Mouse (Mus musculus): ENCODE measurements around the gene Gm5431. TPM values are rescaled to one million over a fixed set of nuclear protein-coding genes. Genes with fewer than 3 reads are reported as not detected.
"Not testable (repeated sequence)": the region's sequence is repeated elsewhere in the genome, so short reads cannot be mapped to it uniquely, and the experiment has no call there.

Gene Gm5431
- total RNA-seq (2021): under 1 TPM; 0.44 to 0.59 TPM
- long read RNA-seq, experiment 1: 0 reads
- long read RNA-seq, experiment 2, partial matches to known transcripts: 1 of 1 reads
- long read RNA-seq, experiment 2, other reads (novel, unspliced or antisense): 0 of 1 reads

DNA sequence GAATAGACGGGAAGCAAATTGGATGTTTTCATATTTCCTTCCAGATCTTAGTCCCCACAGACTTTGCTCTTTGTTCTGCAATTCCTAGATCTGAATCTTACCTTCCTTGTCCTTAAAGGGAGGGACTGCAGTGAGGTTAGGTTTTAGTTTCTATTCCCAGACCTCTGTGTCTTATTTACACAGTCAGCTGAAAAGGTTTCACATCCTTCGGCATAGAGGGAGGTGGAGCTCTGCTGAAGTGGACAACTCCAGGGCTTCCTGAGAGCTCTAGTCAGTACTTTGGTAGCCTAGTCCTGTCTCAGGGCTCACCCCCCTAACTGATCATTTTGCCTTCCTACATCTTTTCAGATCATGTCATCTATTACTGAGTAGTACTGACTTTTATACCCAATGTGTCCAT lies at the start of gene Gm5431:
Gene Gm5431 (minus strand): TSS at position 194 of the 400 bp plus-strand sequence.
- no peak for DNase-seq (ENCODE audit: low spot score in 2 of 2)

DNA sequence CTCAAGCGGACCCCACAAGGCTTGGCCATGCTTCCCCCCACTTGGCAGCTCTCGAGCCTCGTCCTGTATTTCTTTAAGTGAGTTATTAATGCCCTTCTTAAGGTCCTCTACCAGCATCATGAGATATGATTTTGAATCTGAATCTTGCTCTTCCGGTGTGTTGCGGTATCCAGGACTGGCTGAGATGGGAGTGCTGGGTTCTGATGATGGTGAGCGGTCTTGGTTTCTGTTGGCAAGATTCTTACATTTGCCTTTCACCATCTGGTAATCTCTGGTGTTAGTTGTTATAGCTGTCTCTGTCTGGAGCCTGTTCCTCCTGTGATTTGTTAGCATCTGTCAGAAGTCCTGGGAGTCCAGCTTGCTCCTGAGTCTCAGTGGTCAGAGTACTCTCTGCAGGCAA lies 44.1 kb upstream of the Gm5431 start, which contains the start of gene Psme2b:
Gene Psme2b (minus strand): TSS at position 101 of the 400 bp plus-strand sequence.
- DNase-seq (ENCODE audit: low spot score in 2 of 2): not testable (repeated sequence)

DNA sequence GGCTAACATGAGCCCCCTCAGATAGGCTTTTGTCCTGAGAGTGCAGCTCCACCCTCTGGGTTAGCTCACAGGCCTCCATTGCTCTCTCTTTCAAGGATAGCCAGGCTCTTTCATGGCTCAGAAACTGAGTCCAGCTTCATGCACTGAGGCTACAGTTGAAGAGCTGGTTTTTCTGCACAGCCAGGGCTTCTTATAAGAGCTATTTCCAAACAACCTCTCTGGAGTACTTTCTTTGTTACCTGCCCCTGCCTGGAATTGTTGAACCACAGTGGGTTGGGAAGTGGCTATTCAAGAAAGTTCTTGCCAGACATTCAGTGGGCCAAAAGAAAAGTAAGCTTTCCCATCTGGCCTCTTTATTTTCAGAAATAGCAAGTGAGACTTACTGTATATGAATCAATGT lies 37.3 kb upstream of the Gm5431 start:
- not testable (repeated sequence) for DNase-seq (ENCODE audit: low spot score in 2 of 2)

DNA sequence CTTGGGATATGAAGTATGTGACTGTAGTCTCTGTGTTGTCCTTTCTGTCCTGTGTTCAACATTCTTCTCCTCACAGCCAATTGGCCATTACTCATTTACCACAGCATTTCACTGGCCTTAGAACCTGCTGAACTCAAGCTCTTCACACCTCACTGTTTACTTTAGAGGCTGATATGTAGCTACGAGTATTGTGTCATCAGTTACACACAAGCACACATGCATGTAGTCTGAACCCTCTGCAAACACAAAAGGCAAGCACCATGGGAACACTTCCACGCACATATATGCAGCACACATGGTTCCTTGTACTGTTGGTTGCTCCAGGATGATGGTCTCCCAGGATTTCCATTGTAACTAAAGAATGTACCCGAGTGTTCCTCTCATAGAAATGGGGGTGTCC lies 33.3 kb upstream of the Gm5431 start:
- DNase-seq (ENCODE audit: low spot score in 2 of 2): not testable (repeated sequence)

DNA sequence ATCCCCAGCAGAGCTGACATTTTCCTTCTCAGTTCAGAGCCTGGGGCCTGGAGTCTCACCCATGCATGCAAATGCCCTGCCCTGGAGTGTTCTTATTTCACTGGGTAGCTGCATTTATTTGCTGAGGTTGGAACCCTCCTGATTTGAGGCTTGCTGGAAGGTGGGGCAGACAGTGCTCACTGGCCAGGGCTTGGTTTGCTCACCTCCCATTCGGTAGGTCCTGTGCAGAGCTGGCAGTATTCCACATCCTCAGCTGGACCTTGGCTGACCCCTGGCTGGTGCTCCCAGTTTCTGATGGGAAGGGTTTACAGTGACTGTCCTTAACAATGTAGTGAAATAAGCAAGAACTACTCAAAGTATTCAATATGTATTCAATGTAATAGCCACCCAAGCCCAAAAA lies 31.9 kb upstream of the Gm5431 start:
- not testable (repeated sequence) for DNase-seq (ENCODE audit: low spot score in 2 of 2)

DNA sequence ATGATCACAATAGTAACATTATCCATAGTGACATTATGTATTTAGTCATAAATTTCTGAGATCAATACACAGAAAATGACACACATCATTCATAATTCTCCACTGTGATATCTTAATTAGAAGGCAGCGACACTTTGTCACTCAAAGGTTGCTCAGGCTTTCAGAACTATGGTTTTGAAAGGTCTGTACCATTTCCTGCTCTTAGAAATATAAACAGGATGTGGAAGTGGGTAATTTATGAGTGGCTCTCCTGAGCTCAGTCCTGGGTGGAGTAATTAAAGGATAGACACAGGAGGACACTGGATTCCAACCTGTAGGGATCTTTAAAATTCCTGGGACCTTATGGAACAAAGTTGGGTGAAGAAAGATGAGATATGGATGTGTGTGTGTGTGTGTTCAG lies 31.4 kb upstream of the Gm5431 start:
- not testable (repeated sequence) for DNase-seq (ENCODE audit: low spot score in 2 of 2)

DNA sequence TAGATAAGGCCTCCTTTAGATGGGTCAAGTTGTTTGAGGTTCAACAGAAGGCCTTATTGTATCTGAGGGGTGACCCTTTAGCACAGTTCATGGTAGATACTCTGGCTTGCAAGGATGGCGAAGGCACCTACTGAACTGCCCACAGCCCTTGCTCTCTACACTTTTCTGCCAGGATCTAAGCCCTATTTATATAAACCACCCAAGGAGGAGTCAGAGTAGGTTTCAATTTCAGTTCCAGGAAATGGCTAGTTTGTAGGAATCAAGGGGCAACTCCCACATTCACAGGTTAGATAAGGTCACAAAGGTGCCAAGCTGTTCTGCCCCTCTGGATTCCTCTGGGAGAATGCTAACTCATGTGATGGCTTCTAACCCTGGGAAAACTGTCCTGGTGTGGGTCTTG lies 26.1 kb upstream of the Gm5431 start:
- not testable (repeated sequence) for DNase-seq (ENCODE audit: low spot score in 2 of 2)

DNA sequence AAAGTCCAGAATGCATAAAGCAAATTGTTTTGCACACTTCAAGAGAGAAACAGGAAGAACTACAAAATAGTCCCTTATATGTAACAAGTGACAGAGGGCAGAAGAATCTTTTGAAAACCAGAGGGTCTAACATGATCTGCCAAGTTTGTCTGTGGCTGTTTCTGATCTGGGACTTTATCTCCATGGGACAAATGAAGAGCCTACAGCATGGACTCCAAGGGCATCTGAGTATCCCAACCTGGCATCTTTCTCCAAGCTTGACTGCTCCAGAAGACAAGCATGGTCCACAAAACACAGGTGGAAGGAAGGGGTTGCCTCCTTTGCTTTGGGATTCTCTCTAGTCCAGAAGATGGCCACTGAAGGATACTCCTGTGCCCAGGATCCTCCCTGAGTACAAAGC lies 24.4 kb upstream of the Gm5431 start:
- DNase-seq (ENCODE audit: low spot score in 2 of 2): not testable (repeated sequence)

DNA sequence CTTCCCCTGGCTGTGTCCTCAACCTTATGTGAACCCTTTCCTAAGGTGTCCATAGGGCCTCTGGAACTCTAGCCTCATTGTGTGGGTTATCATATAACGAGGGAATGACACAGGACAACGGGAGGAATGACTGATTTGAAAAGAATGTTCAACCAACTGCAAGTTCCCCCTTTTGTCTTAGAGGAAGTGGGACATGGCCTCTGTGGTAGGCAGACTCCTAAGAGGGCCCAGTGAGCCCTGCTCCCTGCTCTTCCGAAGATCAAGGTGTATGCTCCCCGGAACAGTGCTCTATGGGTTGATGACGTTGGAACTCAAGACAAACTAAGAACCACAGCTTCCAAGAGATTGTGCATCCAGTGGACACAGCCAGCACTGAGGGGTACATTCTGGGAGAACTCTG lies 21.8 kb upstream of the Gm5431 start:
- not testable (repeated sequence) for DNase-seq (ENCODE audit: low spot score in 2 of 2)

DNA sequence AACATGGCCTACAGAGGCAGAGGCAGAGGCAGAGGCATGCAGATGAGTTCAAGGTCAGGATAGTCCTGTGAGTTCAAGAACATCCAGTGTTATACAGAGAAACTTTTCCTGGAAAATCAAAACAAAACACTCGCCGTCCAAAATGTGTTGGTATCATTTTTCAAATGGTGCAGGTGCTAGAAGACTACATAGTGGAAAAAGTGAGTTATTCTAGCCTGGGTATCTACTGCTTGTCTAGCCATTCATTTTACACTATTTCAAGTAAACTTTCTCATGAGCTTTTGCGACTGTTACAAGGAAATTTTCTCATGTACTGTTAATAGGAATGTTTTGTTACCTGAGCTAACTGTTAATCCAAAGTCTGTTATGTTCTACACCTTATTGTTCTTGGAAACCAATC lies 16.4 kb upstream of the Gm5431 start:
- no peak for DNase-seq (ENCODE audit: low spot score in 2 of 2)

DNA sequence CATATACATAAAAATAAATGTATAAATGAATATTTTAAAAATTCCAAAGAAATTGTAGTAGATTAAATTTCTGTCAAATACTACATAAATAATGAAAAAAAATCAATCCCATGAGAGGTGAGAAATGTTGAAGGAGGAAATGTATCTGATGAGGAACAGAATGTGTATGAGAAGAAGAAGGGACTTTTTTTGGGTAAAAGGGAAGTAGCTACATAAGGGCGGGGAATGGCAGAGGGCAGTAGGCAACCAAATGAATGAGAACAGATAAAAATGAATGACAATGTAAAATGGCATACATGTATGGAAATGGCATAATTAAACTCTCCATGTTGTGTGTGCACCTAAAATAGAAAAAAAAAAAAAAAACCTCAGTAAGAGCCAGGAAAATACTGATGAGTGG lies 11.6 kb upstream of the Gm5431 start:
- DNase-seq (ENCODE audit: low spot score in 2 of 2): no peak

DNA sequence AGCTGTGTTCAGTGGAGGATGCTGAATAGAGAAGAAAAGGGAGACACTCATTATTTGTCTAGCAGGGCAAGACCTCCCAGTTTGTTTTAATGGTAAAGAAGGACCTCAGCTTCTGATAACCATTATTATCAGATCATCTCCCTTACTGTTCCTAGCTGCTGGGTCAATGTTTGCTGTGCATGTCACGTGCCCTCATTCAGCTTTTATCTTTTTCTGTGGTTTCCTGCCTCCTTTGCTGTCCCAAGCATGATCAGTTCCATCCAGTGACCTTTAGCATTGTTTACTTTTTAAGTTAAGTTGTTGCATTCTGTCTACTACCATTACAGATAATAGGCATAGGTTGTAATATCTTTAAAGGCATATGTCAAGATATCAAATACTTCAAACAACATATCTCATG lies 6.4 kb upstream of the Gm5431 start:
- no peak for DNase-seq (ENCODE audit: low spot score in 2 of 2)

DNA sequence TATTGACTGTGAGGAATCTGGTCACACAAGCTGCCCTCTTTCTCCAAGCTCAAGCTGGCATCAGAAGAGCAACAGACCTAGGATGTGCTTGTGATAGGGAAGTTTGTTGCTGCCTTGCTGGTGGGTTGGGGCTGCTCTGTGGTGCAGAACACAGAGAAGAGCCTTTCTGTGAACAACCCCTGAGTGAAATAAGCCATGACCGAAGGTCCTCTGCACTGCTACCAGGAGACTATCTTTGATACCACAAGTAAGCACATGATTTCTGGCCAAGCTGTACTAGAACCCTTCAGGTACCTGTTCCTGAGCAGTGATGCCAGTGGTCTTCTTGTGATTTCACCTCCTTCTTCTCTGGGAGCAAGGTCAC lies 465 bp downstream of the Gm5431 start:
- DNase-seq (ENCODE audit: low spot score in 2 of 2): not testable (repeated sequence)

DNA sequence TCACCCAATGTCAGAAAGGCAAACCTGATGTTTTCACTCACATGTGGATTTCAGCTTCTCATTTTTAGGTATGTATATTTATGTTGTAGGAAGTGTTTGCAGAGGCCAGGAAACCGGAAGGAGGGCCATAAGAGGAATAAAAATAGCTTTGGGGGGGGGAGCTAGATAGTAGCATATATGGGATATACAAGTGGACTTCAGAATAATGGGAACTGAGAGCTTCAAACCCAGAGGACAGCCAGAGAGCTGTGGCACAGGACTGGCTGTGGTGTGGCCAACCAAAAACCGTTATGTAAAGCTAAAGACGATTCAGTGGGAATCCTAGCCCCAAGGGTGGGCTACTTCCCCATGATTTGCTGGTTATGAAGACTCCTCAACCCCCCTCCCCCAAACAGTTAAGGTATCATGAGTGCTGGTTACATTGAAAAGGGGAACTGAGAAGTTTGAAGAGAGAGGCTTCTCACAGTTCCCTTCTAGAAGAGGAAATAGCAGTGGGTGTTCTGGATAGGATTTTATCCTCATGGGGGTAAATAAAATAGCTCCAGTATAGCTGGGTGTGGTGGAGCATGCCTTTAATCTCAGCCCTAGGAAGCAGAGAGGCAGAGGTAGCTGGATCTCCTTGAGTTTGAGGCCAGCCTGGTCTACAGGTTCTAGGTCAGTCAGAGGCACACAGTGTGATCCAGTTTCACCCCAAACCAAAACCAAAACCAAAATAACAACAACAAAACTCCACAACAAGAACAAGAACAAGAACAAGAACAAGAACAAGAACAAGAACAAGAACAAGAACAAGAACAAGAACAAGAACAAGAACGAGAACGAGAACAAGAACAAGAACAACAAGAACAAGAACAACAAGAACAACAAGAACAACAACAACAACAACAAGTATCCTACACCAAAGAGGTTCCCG lies 1.1 kb downstream of the Gm5431 start:
- not testable (repeated sequence) for DNase-seq (ENCODE audit: low spot score in 2 of 2)

DNA sequence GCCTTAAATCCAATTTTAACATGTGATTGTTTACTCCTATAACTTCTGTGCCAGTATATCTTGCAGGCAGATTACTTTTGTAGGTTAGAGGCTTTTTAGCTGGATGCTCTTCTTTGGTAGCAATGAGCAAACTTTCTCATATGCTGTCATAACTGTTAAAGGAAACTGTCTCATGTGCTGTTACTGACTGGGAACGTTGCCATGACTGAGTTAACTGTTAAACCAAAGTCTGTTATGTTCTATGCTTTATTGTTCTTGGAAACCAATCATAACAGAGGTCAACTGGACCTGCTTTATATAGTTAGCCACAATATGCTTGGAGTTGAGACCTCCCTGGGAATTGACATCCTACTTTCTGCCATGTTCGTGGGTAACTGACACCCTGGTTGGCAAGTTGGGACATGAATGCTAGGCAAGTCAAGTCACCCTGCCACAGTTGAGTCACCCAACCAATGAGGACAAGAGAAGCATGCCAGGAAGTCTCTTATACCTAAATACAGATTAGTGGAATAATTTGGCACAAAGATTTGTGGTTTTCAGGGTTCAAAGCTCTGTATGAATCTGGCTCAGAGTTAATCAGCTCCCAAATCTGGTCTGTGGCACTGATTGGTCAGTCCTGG lies 3.1 kb downstream of the Gm5431 start:
- DNase-seq (ENCODE audit: low spot score in 2 of 2): no peak

DNA sequence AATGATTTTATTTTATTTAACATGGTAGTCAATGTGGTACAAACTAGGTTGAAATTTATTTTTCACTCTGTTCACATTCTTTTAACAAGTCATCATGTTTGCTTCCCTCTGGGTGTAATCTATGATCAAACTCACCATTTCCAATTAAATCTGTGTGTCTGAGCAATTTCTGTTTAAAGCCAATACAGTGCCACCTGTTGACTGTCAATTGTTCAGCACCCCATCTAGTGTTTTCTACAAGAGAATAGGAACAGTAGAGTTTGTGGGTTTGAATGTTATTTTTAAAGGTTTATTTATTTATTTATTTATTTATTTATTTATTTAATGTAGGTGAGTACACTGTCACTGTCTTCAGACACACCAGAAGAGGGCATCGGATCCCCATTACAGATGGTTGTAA lies 25.3 kb downstream of the Gm5431 start:
- DNase-seq (ENCODE audit: low spot score in 2 of 2): no peak

DNA sequence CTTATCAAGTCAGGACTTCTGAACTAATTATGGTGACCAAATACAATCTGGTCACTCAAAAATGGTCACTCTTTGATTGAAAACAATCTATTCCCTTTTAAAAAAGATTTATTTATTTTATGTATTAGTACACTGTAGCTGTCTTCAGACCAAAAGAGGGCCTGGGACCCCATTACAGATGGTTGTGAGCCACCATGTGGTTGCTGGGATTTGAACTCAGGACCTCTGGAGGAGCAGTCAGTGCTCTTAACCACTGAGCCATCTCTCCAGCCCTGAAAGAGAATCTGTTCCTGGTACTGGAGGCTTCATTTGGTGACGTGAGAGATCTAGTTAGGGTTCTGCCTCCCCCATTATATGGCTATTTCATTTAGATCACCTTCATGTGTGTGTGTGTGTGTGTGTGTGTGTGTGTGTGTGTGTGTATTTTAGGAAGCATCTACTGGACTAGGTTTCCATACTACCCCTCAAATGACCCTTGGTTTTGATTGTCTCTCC lies 26.6 kb downstream of the Gm5431 start:
- DNase-seq (ENCODE audit: low spot score in 2 of 2): not testable (repeated sequence)

DNA sequence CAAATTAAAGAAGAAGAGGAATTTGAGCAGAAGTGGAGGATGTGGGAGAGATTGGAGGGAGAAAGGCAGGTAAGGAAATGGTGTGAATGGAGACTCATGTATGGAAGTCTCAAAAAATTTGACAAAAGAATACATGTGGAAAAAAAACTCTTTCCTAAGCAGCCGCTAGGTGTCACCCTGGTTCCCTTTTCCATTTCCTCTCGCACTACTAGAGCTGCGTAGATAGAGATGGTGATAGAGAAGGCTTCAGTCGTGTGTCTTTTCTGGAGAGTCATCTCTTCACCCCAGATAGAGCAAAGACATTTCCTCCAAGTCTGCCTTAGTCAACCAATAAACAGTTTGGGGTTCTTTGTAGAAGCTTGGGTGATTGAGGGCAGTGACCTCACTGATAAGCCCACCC lies 27.5 kb downstream of the Gm5431 start:
- DNase-seq (ENCODE audit: low spot score in 2 of 2): peak in 1 of 2 experiments; percentile 44

DNA sequence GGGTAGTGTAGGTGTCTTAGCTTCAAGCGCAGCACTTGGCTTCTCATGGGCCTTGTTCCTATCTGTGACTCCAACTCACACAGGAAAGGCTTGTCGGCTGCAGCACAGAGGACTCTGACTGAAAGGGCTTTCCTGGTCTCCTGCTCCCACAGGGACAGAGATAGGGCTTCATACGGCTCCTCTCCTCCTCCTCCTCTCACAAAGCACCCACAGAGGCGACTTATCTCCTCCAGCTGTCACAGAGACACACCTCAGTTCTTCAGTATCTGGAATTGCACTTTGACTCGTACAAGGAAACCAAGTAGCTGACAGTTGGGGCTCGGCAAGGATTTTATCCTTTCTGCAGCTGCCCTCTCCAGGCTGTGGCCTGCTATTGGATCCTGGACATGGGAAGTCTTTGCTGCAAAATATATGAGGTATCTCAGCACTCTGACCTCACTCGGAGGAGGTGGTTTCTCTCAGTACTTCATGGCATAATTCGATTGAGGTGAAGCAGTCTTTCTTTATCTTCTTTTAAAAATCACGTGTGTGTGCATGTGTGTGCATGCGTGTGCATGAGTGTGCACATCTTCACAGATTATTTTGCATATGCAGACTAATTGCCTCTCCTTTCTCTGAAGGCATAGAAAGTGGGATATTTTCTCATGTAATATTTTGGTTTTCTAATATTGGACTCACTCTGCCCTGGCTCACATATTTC lies 28.3 kb downstream of the Gm5431 start:
- DNase-seq (ENCODE audit: low spot score in 2 of 2): no peak

DNA sequence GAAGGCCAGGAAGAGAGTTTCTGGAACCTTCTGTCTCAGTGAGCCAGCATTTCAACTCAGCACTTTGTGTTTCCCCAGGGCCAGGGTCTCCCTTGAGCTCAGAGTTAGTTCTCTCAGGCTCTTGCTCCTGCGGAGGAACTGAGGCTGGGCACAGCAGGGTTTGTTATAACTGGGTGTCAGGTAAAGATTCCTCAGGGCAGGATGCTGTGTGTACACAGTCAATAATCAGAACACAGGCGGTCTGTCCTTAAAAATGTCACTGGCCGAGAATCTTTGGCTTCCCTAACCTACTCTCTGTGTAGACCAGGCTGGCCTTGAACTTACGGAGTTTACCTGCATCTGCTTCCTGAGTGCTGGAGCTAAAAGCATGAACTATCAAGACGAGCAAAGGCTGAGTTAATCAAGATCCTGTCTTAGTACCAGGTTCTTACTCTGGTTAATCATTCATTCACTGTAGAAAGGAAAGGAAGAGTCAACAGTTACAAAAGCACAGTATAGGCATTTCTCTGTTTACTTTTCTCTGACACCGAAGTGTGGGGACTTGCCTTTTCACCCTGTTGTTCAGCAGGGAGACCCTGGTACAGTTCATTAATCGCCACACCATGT lies 29.2 kb downstream of the Gm5431 start:
- no peak for DNase-seq (ENCODE audit: low spot score in 2 of 2)
